Mouse (Mus musculus) midbrain, postnatal 0 days (tissue): ENCODE measurements around the gene Jakmip3. TPM values are rescaled to one million over a fixed set of nuclear protein-coding genes. Genes with fewer than 3 reads are reported as not detected.

ENCODE experiments used
- ATAC-seq: fragments of 200-750 bp; cut with Nextera tagmentation; 2 replicates; pipeline ENCODE4 v1.8.0; 2017; ENCODE audit warnings: moderate number of reproducible peaks, mild to moderate bottlenecking, moderate TSS enrichment, moderate library complexity; ENCODE audit not compliant: low FRiP score
- DNase-seq: peaks from one replicate; pipeline ENCODE4 v3.0.0-alpha.2; 2015; ENCODE audit warnings: low spot score
- H3K27ac ChIP-seq: fragments of 300-500 bp; sonication (generic); 2 replicates; pipeline ENCODE4 v1.5.1; 2014; ENCODE audit warnings: low read depth, mild to moderate bottlenecking, low read length, mixed read lengths
- H3K27me3 ChIP-seq: fragments of 300-500 bp; sonication (generic); 2 replicates; pipeline ENCODE4 v1.6.1; 2014; ENCODE audit warnings: low read length, control low read depth, mixed read lengths; ENCODE audit not compliant: insufficient read depth
- H3K36me3 ChIP-seq: fragments of 300-500 bp; sonication (generic); 2 replicates; pipeline ENCODE4 v1.6.1; 2014; ENCODE audit warnings: low read length, control low read depth, mixed read lengths; ENCODE audit not compliant: insufficient read depth
- H3K4me1 ChIP-seq: fragments of 300-500 bp; sonication (generic); 2 replicates; pipeline ENCODE4 v1.6.1; 2014; ENCODE audit warnings: mild to moderate bottlenecking, control low read depth, antibody characterized with exemption, low read length, mixed read lengths; ENCODE audit not compliant: insufficient read depth
- H3K4me2 ChIP-seq: fragments of 300-500 bp; sonication (generic); 2 replicates; pipeline ENCODE4 v1.6.1; 2014; ENCODE audit warnings: low read depth, mild to moderate bottlenecking, low read length, mixed read lengths; ENCODE audit not compliant: poor library complexity, severe bottlenecking
- H3K4me3 ChIP-seq: fragments of 300-500 bp; sonication (generic); 2 replicates; pipeline ENCODE4 v1.5.1; 2014; ENCODE audit warnings: low read depth, mild to moderate bottlenecking, low read length, moderate library complexity
- H3K9ac ChIP-seq: fragments of 300-500 bp; sonication (generic); replicated peaks from 2 replicates; pipeline ENCODE4 v1.6.1; 2014; ENCODE audit warnings: mild to moderate bottlenecking, low read length, moderate library complexity, mixed read lengths; ENCODE audit not compliant: poor library complexity, severe bottlenecking
- H3K9me3 ChIP-seq: fragments of 300-500 bp; sonication (generic); 2 replicates; pipeline ENCODE4 v1.6.1; 2016; ENCODE audit warnings: low read length, control low read depth
- CTCF ChIP-seq: IDR thresholded peaks from 2 replicates; pipeline ENCODE4 v1.5.1; 2016; ENCODE audit warnings: antibody characterized with exemption, mild to moderate bottlenecking
- WGBS: fragments of 180-500 bp; shearing (Covaris S2); extraction: QIAGEN DNeasy Blood & Tissue Kit; methylation state at CpG from one replicate; pipeline ENCODE4 v1.1.7; 2014; 5-methylcytosine and 5-hydroxymethylcytosine counted together
- polyA plus RNA-seq: library from polyadenylated mRNA; unstranded; fragments of >200 nt; fragmentation: Nextera tagmentation; extraction: Ambion mirVana; gene quantifications from 2 replicates; pipeline ENCODE4 v1.2.1, GENCODE M21; 2015
- total RNA-seq: library from RNA; depleted of rRNA; stranded (reverse); fragments of >200 nt; gene quantifications from 2 replicates; pipeline ENCODE4 v1.2.3, GENCODE M21; 2014

The Jakmip3 gene
- total and polyA plus RNA-seq, 2 experiments from 2014 or later, result 8.5 to 19.6 TPM

DNA sequence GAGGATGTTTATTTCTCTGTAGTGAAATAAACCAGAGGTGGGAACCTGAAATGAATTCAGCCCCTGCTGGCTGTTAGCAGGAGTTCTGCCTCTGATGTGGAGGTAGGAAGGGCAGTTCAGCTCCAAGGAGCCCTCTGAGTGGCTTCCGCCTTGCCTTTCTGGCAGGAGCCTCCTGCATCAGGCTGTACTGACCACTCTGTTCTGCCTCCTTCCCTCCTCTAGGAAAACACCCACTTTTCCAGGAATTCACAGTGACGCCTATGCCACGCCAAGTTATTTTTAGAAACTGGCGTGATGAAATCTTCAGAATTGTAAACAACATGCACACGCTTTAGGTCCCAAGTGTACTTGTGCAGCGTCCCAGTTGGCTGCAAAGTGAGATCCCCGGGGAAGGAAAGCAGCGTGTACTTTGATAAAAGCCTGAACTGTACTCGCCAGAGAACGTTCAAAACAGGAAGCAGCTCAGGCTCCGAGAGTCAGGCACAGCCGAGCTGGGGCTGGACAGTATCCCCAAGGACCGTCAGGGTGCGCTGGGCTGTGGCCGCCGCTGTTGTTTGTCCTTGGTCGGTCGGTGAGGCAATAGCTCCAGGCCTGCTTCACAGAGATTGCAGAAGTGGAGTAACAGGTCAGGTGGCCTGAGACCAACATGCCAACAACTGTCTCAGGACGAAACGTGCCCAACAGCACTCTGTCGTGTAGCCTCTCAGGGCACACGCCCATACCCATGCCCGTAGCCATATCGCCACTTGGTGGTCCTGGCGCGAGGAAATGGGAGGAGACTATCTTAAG, 21.2 kb upstream of the Jakmip3 start:
- Histone ChIP-seq H3K4me2 (peak overlapping the region; percentile 63), H3K9ac (0 out of 2 replicates have a peak overlapping the region, but pooled peaks have one; percentile 30), H3K27ac (0 out of 2 replicates have a peak overlapping the region, but pooled peaks have one; percentile 44), H3K27me3 (no peaks in the 10 kb centered on the region), H3K36me3 (no peaks in the 10 kb centered on the region), H3K4me1 (0 out of 2 replicates have a peak, but pooled peaks cover 2% of the 10 kb centered on the region), H3K4me3 (peak overlapping the region; percentile 26), H3K9me3 (no peaks in the 10 kb centered on the region)
- peak; percentile 32 for DNase-seq
- ATAC-seq, result peak; percentile 10; the same call in 1 of the 2 replicates
- WGBS, result 5% methylated on average over 26 of the region's 26 CpGs
- peak; percentile 34 for TF ChIP-seq CTCF

DNA sequence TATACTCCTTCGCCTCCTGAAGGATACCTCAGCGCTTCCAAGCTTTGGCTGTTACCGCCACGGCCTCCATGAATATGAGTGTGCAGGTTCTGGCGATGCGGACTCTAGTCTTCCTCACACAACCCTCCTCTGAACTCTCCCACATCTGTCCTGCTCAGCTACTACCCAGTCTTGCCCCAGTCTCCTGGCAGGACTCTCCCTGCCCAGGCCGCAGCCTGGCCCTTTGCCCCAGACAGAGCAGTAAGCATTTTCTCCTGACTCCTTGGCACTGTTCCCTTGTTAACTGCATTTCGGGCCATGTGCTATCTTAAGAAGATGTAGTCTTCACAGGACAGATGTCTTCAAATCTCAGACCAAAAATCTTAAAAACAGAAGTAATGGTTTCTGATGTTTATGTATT, 18.9 kb upstream of the Jakmip3 start:
- DNase-seq (no peak), ATAC-seq (no peak)
- Histone ChIP-seq H3K36me3 (no peaks in the 10 kb centered on the region), H3K4me2 (no peak overlapping the region), H3K27ac (no peak overlapping the region), H3K4me1 (0 out of 2 replicates have a peak, but pooled peaks cover 2% of the 10 kb centered on the region), H3K4me3 (no peak overlapping the region), H3K9me3 (no peaks in the 10 kb centered on the region), H3K9ac (no peak overlapping the region), H3K27me3 (no peaks in the 10 kb centered on the region; the same call in 1 of the 2 replicates)
- no peak for TF ChIP-seq CTCF
- WGBS, result 96% methylated on average over 8 of the region's 8 CpGs

DNA sequence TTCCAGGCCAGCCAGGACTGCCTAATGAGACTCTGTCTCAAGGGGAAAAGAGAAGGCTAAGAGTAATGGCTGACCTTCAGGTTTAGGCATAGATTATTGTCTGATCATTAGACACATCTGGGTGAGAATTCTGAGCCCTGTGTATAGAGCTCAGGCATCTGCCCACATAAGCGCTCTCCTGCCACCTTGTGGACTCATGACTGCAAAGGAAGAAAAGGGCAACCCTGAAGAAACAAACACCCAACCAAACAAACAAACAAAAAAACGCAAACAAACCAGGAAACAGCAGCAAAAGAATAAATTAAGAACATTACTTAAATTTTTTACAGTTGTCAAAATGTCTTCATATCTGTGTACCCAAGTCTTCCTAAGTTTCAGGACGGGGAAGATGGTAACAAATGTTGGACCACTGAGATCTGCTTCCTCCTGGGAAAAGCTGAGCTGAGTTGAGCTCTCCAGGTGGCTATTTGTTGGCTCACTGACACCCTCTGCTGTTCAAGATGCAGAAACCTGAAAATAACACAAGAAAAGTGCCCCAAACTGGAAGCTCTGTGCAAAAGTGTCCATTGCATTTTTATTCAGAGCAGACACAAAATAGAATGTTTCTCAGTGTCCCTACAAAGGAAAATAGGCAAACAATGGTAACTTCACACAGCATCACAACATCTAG, 16.6 kb upstream of the Jakmip3 start:
- H3K27me3 ChIP-seq, result no peaks in the 10 kb centered on the region; the same call in 1 of the 2 replicates

DNA sequence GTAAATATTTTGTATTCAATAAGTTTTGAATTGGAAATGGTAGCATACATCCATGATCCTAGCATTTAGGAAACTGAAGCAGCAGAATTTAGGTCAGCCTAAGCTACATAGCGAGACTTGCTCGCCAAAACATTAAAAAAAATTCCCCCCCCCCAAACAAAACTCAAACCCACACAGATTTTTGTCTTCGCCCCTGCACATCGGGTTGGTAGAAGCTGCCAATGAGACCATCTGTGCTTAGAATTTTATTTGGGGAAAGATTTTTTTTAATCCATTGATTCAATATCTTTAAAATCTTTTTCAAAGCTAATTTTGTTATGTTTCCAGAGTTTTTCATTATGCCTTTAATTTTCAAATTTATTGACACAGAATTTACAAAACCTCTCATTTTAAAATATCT, 12.1 kb upstream of the Jakmip3 start:
- no peak overlapping the region for H3K4me3 ChIP-seq

More for the DNA sequence above, 16.6 kb upstream of the Jakmip3 start:
- Histone ChIP-seq H3K4me1 (0 out of 2 replicates have a peak, but pooled peaks cover 2% of the 10 kb centered on the region), H3K9ac (no peak overlapping the region), H3K27ac (no peak overlapping the region), H3K36me3 (no peaks in the 10 kb centered on the region), H3K9me3 (no peaks in the 10 kb centered on the region), H3K4me3 (no peak overlapping the region), H3K4me2 (no peak overlapping the region)
- TF ChIP-seq CTCF, result peak; percentile 50
- 10% methylated on average over 3 of the region's 3 CpGs for WGBS
- ATAC-seq (no peak), DNase-seq (peak; percentile 30)

DNA sequence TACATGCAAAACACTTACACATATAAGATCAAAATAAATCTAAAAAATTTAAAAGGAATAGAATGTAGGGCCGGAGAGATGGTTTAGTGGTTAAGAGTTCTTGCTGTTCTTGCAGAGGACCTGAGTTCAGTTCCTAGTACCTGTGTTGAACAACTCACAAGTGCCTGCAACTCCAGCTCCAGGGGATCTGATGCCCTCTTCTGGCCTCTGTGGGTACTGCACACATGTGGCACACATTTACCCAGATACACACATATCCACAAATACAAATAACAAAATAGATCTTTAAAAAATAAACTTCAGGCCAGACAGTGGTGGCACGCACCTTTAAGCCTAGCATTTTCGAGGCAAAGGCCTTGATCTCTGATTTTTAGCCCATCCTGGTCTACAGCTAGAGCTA, 6.0 kb upstream of the Jakmip3 start:
- no peak overlapping the region for H3K4me2 ChIP-seq
- 90% methylated on average over 3 of the region's 3 CpGs for WGBS
- no peaks in the 10 kb centered on the region for H3K4me1 ChIP-seq
- no peak overlapping the region for H3K9ac ChIP-seq
- no peaks in the 10 kb centered on the region for H3K36me3 ChIP-seq
- H3K27me3 ChIP-seq, result 0 out of 2 replicates have a peak, but pooled peaks cover 11% of the 10 kb centered on the region
- no peak for ATAC-seq
- H3K4me3 ChIP-seq, result no peak overlapping the region
- 0 out of 2 replicates have a peak, but pooled peaks have one; percentile 23 for TF ChIP-seq CTCF
- DNase-seq, result no peak
- no peak overlapping the region for H3K27ac ChIP-seq
- no peaks in the 10 kb centered on the region for H3K9me3 ChIP-seq

More for the DNA sequence above, 12.1 kb upstream of the Jakmip3 start:
- ATAC-seq (no peak), DNase-seq (no peak)
- Histone ChIP-seq H3K36me3 (no peaks in the 10 kb centered on the region), H3K9me3 (no peaks in the 10 kb centered on the region), H3K4me1 (no peaks in the 10 kb centered on the region), H3K9ac (no peak overlapping the region), H3K4me2 (no peak overlapping the region), H3K27me3 (no peaks in the 10 kb centered on the region; the same call in 1 of the 2 replicates), H3K27ac (no peak overlapping the region)
- TF ChIP-seq CTCF, result no peak
- 92% methylated on average over 4 of the region's 4 CpGs for WGBS
